Mouse (Mus musculus) skeletal muscle tissue, postnatal 0 days (tissue): ENCODE measurements around the gene Plekha7. TPM values are rescaled to one million over a fixed set of nuclear protein-coding genes. Genes with fewer than 3 reads are reported as not detected.

Source experiments
- polyA plus RNA-seq: library from polyadenylated mRNA; unstranded; fragments of >200 nt; fragmentation: Nextera tagmentation; extraction: Ambion mirVana; gene quantifications from 2 replicates; pipeline ENCODE4 v1.2.1, GENCODE M21; 2015

Plekha7 gene
- 3.1 and 3.2 TPM in 2 replicates for polyA plus RNA-seq

GRCm38 (mm10) chr7:116307871-116308631 lies at the start of gene Plekha7:
Plekha7 (minus strand) TSS chr7:116308376.

GRCm38 (mm10) chr7:116333713-116334668 lies 25.8 kb upstream of the Plekha7 start, which contains the start of gene Rps13:
Rps13 (minus strand) TSS chr7:116334195.

GRCm38 (mm10) chr7:116084366-116084765 lies 223.8 kb downstream of the Plekha7 start, which contains the start of gene Gm4353:
Gm4353 (minus strand) TSS chr7:116084635.

Other genes starting within 250 kb of the Plekha7 start
- 0.49 and 0.63 TPM in 2 replicates for gene Gm4353, start 223.7 kb downstream of the Plekha7 start, polyA plus RNA-seq
- gene Rps13, start 25.8 kb upstream of the Plekha7 start, polyA plus RNA-seq: 484 and 505 TPM in 2 replicates
- 5.6 and 6.1 TPM in 2 replicates for gene Pik3c2a, start 135.1 kb upstream of the Plekha7 start, polyA plus RNA-seq
- 13.3 and 20.4 TPM in 2 replicates for gene Nucb2, start 196.0 kb upstream of the Plekha7 start, polyA plus RNA-seq